Mouse (Mus musculus) left cerebral cortex, postnatal 10 days (tissue): ENCODE results near the gene Fpr-rs6. TPM values are rescaled to one million over a fixed set of nuclear protein-coding genes. Genes with fewer than 3 reads are reported as not detected.

Experiments used
- DNase-seq, 2 experiments: peaks; one replicate each; pipeline ENCODE4 v3.0.0; 2021 to 2022; ENCODE audit warnings: low spot score in 2 of 2, mixed read lengths in 1 of 2; ENCODE audit errors: extremely low spot score in 1 of 2
- intact Hi-C: fragments of 180-260 bp; cut with DNase I; formaldehyde crosslinking; loops from one replicate; pipeline ENCODE4 v1.15.1; 2025
- total RNA-seq, 2 experiments: library from RNA; stranded (reverse); gene quantifications; 2 replicates each; pipeline ENCODE4 v1.2.3; 2021

Fpr-rs6 gene
- total RNA-seq: not detected

- intact Hi-C loops: no loop called here
These were observed at the start of gene Fpr-rs6 for GRCm38 (mm10) chr17:20182997-20183396. TSS of gene Fpr-rs6 (minus strand) at chr17:20183097.

More at GRCm38 (mm10) chr17:20182997-20183396, at the start of gene Fpr-rs6:
- no peak for DNase-seq

Other genes with a start within 250 kb of the Fpr-rs6 start
- gene Vmn2r104, start 134.8 kb downstream of the Fpr-rs6 start, total RNA-seq: not detected
- not detected for gene Fpr-rs7, start 68.9 kb downstream of the Fpr-rs6 start, total RNA-seq
- gene Vmn2r105, start 52.0 kb upstream of the Fpr-rs6 start, total RNA-seq: not detected
- gene Vmn2r106, start 102.5 kb upstream of the Fpr-rs6 start, total RNA-seq: not detected
- gene Vmn2r107, start 162.1 kb upstream of the Fpr-rs6 start, total RNA-seq: not detected
- not detected for gene Vmn1r224, start 231.0 kb upstream of the Fpr-rs6 start, total RNA-seq